Mouse (Mus musculus): ENCODE measurements around the gene Fbxo27. TPM values are rescaled to one million over a fixed set of nuclear protein-coding genes. Genes with fewer than 3 reads are reported as not detected.

The Fbxo27 gene
- polyA plus RNA-seq, 1 experiment from 2014 or later: 0.15 TPM

Other genes with a start within 250 kb of the Fbxo27 start
- 0.09 and 0.20 TPM in 2 replicates for gene Lrfn1, start 240.9 kb upstream of the Fbxo27 start, polyA plus RNA-seq (2015; fragmentation: Nextera tagmentation; extraction: Ambion mirVana)
- gene Ifnl2, start 182.4 kb upstream of the Fbxo27 start, polyA plus RNA-seq (2015; fragmentation: Nextera tagmentation; extraction: Ambion mirVana): not detected in 2 replicates
- not detected in 2 replicates for gene Ifnl3, start 170.0 kb upstream of the Fbxo27 start, polyA plus RNA-seq (2015; fragmentation: Nextera tagmentation; extraction: Ambion mirVana)
- 0.68 TPM in 1 of 2 replicates, not detected in the other for gene Sycn, start 152.0 kb upstream of the Fbxo27 start, polyA plus RNA-seq (2015; fragmentation: Nextera tagmentation; extraction: Ambion mirVana)
- not detected in 2 replicates for gene Nccrp1, start 145.6 kb upstream of the Fbxo27 start, polyA plus RNA-seq (2015; fragmentation: Nextera tagmentation; extraction: Ambion mirVana)
- 5.6 and 6.6 TPM in 2 replicates for gene Samd4b, start 94.7 kb upstream of the Fbxo27 start, polyA plus RNA-seq (2015; fragmentation: Nextera tagmentation; extraction: Ambion mirVana)
- gene Pak4, start 94.7 kb upstream of the Fbxo27 start, polyA plus RNA-seq (2015; fragmentation: Nextera tagmentation; extraction: Ambion mirVana): 17.9 and 19.2 TPM in 2 replicates
- gene Acp7, start 61.5 kb upstream of the Fbxo27 start, polyA plus RNA-seq (2015; fragmentation: Nextera tagmentation; extraction: Ambion mirVana): not detected in 2 replicates
- 1.1 and 1.3 TPM in 2 replicates for gene Fbxo17, start 24.0 kb downstream of the Fbxo27 start, polyA plus RNA-seq (2015; fragmentation: Nextera tagmentation; extraction: Ambion mirVana)
- gene Mrps12, start 49.0 kb downstream of the Fbxo27 start, polyA plus RNA-seq (2015; fragmentation: Nextera tagmentation; extraction: Ambion mirVana): 73.3 and 77.7 TPM in 2 replicates
- 12.2 and 12.4 TPM in 2 replicates for gene Sars2, start 49.1 kb downstream of the Fbxo27 start, polyA plus RNA-seq (2015; fragmentation: Nextera tagmentation; extraction: Ambion mirVana)
- not detected in 2 replicates for gene Ccer2, start 63.3 kb downstream of the Fbxo27 start, polyA plus RNA-seq (2015; fragmentation: Nextera tagmentation; extraction: Ambion mirVana)
- gene Sirt2, start 73.9 kb downstream of the Fbxo27 start, polyA plus RNA-seq (2015; fragmentation: Nextera tagmentation; extraction: Ambion mirVana): 25.9 and 26.0 TPM in 2 replicates
- 29.4 and 33.3 TPM in 2 replicates for gene Nfkbib, start 74.7 kb downstream of the Fbxo27 start, polyA plus RNA-seq (2015; fragmentation: Nextera tagmentation; extraction: Ambion mirVana)
- 9.4 and 10.2 TPM in 2 replicates for gene Rinl, start 96.1 kb downstream of the Fbxo27 start, polyA plus RNA-seq (2015; fragmentation: Nextera tagmentation; extraction: Ambion mirVana)
- 79.3 and 86.9 TPM in 2 replicates for gene Hnrnpl, start 115.7 kb downstream of the Fbxo27 start, polyA plus RNA-seq (2015; fragmentation: Nextera tagmentation; extraction: Ambion mirVana)
- gene Ech1, start 132.4 kb downstream of the Fbxo27 start, polyA plus RNA-seq (2015; fragmentation: Nextera tagmentation; extraction: Ambion mirVana): 125 and 148 TPM in 2 replicates
- 4.8 and 6.4 TPM in 2 replicates for gene Lgals4, start 141.0 kb downstream of the Fbxo27 start, polyA plus RNA-seq (2015; fragmentation: Nextera tagmentation; extraction: Ambion mirVana)
- 0.24 TPM in 1 of 2 replicates, not detected in the other for gene Lgals7, start 171.0 kb downstream of the Fbxo27 start, polyA plus RNA-seq (2015; fragmentation: Nextera tagmentation; extraction: Ambion mirVana)
- 0.08 and 0.15 TPM in 2 replicates for gene Capn12, start 188.6 kb downstream of the Fbxo27 start, polyA plus RNA-seq (2015; fragmentation: Nextera tagmentation; extraction: Ambion mirVana)

Measured in liver, embryonic 15.5 days (tissue).